In genomic region chr5:4898241-4898640, GRCm38 (mm10) we compare ENCODE assay signal across 24 mouse cellular contexts.
A peak's percentile ranks its signal among the peaks of the same experiment; 100 is the strongest.
DNase-seq lines count a peak whose midpoint lies in the region; ATAC-seq lines count a peak whose summit lies in the region.
"Had no signal": no experiment of that assay in that cellular context is flagged by ENCODE, and none has a peak within 500 bp of the region (broad histone marks: within the 10 kb centered on the region; RNA-seq: fewer than 3 reads in every experiment).

No protein-coding gene starts in this region.

- H3K4me2 ChIP-seq in kidney, embryonic 15.5 days: no peak overlapping the region
- no peak overlapping the region for H3K4me2 ChIP-seq in lung, embryonic 16.5 days (ENCODE audit: low read depth, low read length)
- H3K4me2 ChIP-seq: embryonic facial prominence, embryonic 12.5 days; forebrain, embryonic 13.5 days; forebrain, embryonic 15.5 days had no signal

- H3K27me3 ChIP-seq in kidney, embryonic 15.5 days: no peaks in the 10 kb centered on the region
- H3K27me3 ChIP-seq in lung, embryonic 16.5 days (ENCODE audit: control insufficient read depth, insufficient read depth, low read depth, low read length): no peaks in the 10 kb centered on the region
- H3K27me3 ChIP-seq: CH12.LX; embryonic facial prominence, embryonic 12.5 days; forebrain, embryonic 13.5 days; forebrain, embryonic 15.5 days had no signal

- intact Hi-C loops in heart, postnatal 25 days (cut with DNase I): no loop called here

- H3K9me3 ChIP-seq in kidney, embryonic 15.5 days (replicated peaks): no peaks in the 10 kb centered on the region
- no peaks in the 10 kb centered on the region for H3K9me3 ChIP-seq in lung, embryonic 16.5 days (ENCODE audit: control insufficient read depth, low read length)
- H3K9me3 ChIP-seq: embryonic facial prominence, embryonic 10.5 days; embryonic facial prominence, embryonic 12.5 days; forebrain, embryonic 13.5 days; forebrain, embryonic 15.5 days; G1E had no signal

- no peaks in the 10 kb centered on the region for H3K36me3 ChIP-seq in kidney, embryonic 15.5 days
- H3K36me3 ChIP-seq in lung, embryonic 16.5 days (ENCODE audit: control insufficient read depth, insufficient read depth, low read length): no peaks in the 10 kb centered on the region
- H3K36me3 ChIP-seq: embryonic facial prominence, embryonic 10.5 days; embryonic facial prominence, embryonic 12.5 days; forebrain, embryonic 15.5 days; G1E had no signal

- 74% methylated on average over 2 of the region's 2 CpGs for WGBS in kidney, embryonic 15.5 days
- WGBS in lung, embryonic 16.5 days: 69% methylated on average over 2 of the region's 2 CpGs

- ATAC-seq in kidney, embryonic 15.5 days (replicated peaks; ENCODE audit: low FRiP score): no peak
- ATAC-seq in lung, embryonic 16.5 days (ENCODE audit: low read depth): peak; percentile 26; the same call in 1 of the 2 replicates
- ATAC-seq: CD4-positive, CD25-positive, alpha-beta regulatory T cell, adult 4 months; forebrain, embryonic 13.5 days; forebrain, embryonic 15.5 days had no signal

- peaks cover 3% of the 10 kb centered on the region; the same call in 1 of the 2 replicates for H3K4me1 ChIP-seq in kidney, embryonic 15.5 days
- 0 out of 2 replicates have a peak, but pooled peaks cover 4% of the 10 kb centered on the region for H3K4me1 ChIP-seq in lung, embryonic 16.5 days (replicated peaks; ENCODE audit: control insufficient read depth, insufficient read depth, low read length)

- peak overlapping the region; percentile 48; the same call in 1 of the 2 replicates for H3K27ac ChIP-seq in kidney, embryonic 15.5 days
- H3K27ac ChIP-seq in lung, embryonic 16.5 days (ENCODE audit: low read length): no peak overlapping the region
- H3K27ac ChIP-seq: embryonic facial prominence, embryonic 10.5 days; embryonic facial prominence, embryonic 12.5 days; forebrain, embryonic 13.5 days; forebrain, embryonic 15.5 days had no signal

- peak; percentile 49 for DNase-seq in heart, adult 11 months
- no peak for DNase-seq in heart, postnatal 25 days (ENCODE audit: low spot score)
- DNase-seq in kidney, postnatal 36 days: no peak
- DNase-seq in lung, postnatal 36 days: no peak
- DNase-seq in NIH3T3 (ENCODE audit: low read depth): peak; percentile 9
- no peak for DNase-seq in thymus, adult 18-20 months
- DNase-seq: adrenal gland, adult 8-10 months; adrenal gland, postnatal 14 days; adrenal gland, postnatal 36 days; B cell, adult 2 months; cerebellum, adult 11-12 months; cerebellum, adult 2 months; cerebellum, adult 9-10 months; cerebellum, postnatal 10 days; cerebellum, postnatal 25 days had no signal

- H3K9ac ChIP-seq in kidney, embryonic 15.5 days: no peak overlapping the region
- no peak overlapping the region for H3K9ac ChIP-seq in lung, embryonic 16.5 days (ENCODE audit: low read length)
- H3K9ac ChIP-seq: embryonic facial prominence, embryonic 12.5 days; forebrain, embryonic 13.5 days; forebrain, embryonic 15.5 days had no signal

- no peak overlapping the region for H3K4me3 ChIP-seq in kidney, embryonic 15.5 days (replicated peaks)
- no peak overlapping the region for H3K4me3 ChIP-seq in lung, embryonic 16.5 days (ENCODE audit: low read length)
- H3K4me3 ChIP-seq: embryonic facial prominence, embryonic 10.5 days; embryonic facial prominence, embryonic 12.5 days; forebrain, embryonic 13.5 days; forebrain, embryonic 15.5 days had no signal

Comparison
In these comparisons a context has a peak if more than half of its experiments do, and no peak if none do; other contexts are left out.
1. DNase-seq: peak in heart, adult 11 months (single experiment) and NIH3T3 (single experiment); none in heart, postnatal 25 days (single experiment), kidney, postnatal 36 days (0 of 2), lung, postnatal 36 days (single experiment) and thymus, adult 18-20 months (0 of 2).